Mouse (Mus musculus) neural tube, embryonic 12.5 days (tissue): Measurements from ENCODE around the gene Phyh. TPM values are rescaled to one million over a fixed set of nuclear protein-coding genes. Genes with fewer than 3 reads are reported as not detected.
"Not testable (repeated sequence)": the region's sequence is repeated elsewhere in the genome, so short reads cannot be mapped to it uniquely, and the experiment has no call there.

Source experiments
- ATAC-seq: fragments of 200-750 bp; cut with Nextera tagmentation; 2 replicates; pipeline ENCODE4 v1.8.0; 2017; ENCODE audit warnings: low read depth, mild to moderate bottlenecking, moderate TSS enrichment, moderate library complexity; ENCODE audit not compliant: low FRiP score
- H3K27ac ChIP-seq: fragments of 300-500 bp; sonication (generic); 2 replicates; pipeline ENCODE4 v1.5.1; 2016
- H3K27me3 ChIP-seq: fragments of 300-500 bp; sonication (generic); replicated peaks from 2 replicates; pipeline ENCODE4 v1.6.1; 2016; ENCODE audit warnings: mild to moderate bottlenecking
- H3K36me3 ChIP-seq: fragments of 300-500 bp; sonication (generic); 2 replicates; pipeline ENCODE4 v1.6.1; 2016; ENCODE audit warnings: mild to moderate bottlenecking
- H3K4me1 ChIP-seq: fragments of 300-500 bp; sonication (generic); 2 replicates; pipeline ENCODE4 v1.6.1; 2016
- H3K4me2 ChIP-seq: fragments of 300-500 bp; sonication (generic); replicated peaks from 2 replicates; pipeline ENCODE4 v1.6.1; 2016; ENCODE audit warnings: mild to moderate bottlenecking
- H3K4me3 ChIP-seq: fragments of 300-500 bp; sonication (generic); 2 replicates; pipeline ENCODE4 v1.5.1; 2016
- H3K9ac ChIP-seq: fragments of 300-500 bp; sonication (generic); 2 replicates; pipeline ENCODE4 v1.6.1; 2016; ENCODE audit warnings: mild to moderate bottlenecking
- H3K9me3 ChIP-seq: fragments of 300-500 bp; sonication (generic); 2 replicates; pipeline ENCODE4 v1.6.1; 2016; ENCODE audit warnings: mild to moderate bottlenecking
- WGBS: fragments of 180-500 bp; shearing (Covaris S2); methylation state at CpG from one replicate; pipeline ENCODE4 v1.1.7; 2016; 5-methylcytosine and 5-hydroxymethylcytosine counted together
- polyA plus RNA-seq: library from polyadenylated mRNA; unstranded; fragments of >200 nt; fragmentation: Nextera tagmentation; extraction: Ambion mirVana; gene quantifications from 2 replicates; pipeline ENCODE4 v1.2.1, GENCODE M21; 2016

The Phyh gene
- polyA plus RNA-seq, 1 experiment from 2014 or later: 41.6 TPM

DNA sequence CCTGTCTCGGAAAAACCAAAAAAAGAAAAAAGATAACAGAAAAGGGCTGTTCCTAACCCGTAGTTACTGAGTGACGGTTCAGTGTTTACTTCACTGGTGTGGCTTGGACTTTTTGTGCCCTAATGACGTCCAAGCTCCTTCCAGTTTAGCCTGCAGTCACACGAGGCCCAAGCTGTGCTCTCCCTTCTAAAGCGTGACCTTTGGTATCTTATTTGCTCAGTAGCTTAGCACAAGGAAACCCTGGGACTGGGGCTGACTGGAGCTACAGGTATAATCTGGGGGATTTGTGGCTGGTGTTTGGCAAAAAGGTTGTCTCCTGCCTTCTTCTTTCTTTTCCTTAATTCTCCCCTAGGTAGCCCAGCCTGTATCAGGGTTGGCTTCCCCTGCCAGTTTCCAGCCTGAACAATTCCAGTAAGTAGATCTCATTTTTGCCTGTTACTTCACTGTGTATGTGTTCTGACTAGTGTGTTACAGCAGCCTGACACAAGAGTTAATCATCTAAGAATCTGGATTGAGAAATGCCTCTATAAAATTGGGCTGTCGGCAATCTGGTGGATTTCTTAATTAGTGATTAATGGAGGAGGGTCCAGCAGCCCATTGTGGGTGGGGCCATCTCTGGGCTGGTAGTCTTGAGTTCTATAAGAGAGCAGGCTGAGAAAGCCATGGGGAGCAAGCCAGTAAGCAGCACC, 3.8 kb downstream of the Phyh start:
- 78% methylated on average over 7 of the region's 7 CpGs for WGBS
- H3K27me3 ChIP-seq: no peaks in the 10 kb centered on the region

GRCm38 (mm10) chr2:4927391-4927790, 8.6 kb downstream of the Phyh start:
- no peak overlapping the region for H3K9ac ChIP-seq
- 0 out of 2 replicates have a peak, but pooled peaks cover 7% of the 10 kb centered on the region for H3K36me3 ChIP-seq
- H3K4me3 ChIP-seq: no peak overlapping the region
- H3K27me3 ChIP-seq: no peaks in the 10 kb centered on the region
- 95% methylated on average over 3 of the region's 3 CpGs for WGBS
- no peak overlapping the region for H3K4me2 ChIP-seq
- H3K4me1 ChIP-seq: no peaks in the 10 kb centered on the region
- H3K27ac ChIP-seq: no peak overlapping the region
- H3K9me3 ChIP-seq: no peaks in the 10 kb centered on the region
- ATAC-seq: no peak

More for the DNA sequence above, 3.8 kb downstream of the Phyh start:
- H3K4me1 ChIP-seq: peaks cover 10% of the 10 kb centered on the region
- no peak for ATAC-seq
- no peaks in the 10 kb centered on the region for H3K36me3 ChIP-seq
- H3K4me3 ChIP-seq: no peak overlapping the region
- H3K4me2 ChIP-seq: no peak overlapping the region
- H3K9ac ChIP-seq: no peak overlapping the region
- no peak overlapping the region for H3K27ac ChIP-seq
- no peaks in the 10 kb centered on the region for H3K9me3 ChIP-seq

DNA sequence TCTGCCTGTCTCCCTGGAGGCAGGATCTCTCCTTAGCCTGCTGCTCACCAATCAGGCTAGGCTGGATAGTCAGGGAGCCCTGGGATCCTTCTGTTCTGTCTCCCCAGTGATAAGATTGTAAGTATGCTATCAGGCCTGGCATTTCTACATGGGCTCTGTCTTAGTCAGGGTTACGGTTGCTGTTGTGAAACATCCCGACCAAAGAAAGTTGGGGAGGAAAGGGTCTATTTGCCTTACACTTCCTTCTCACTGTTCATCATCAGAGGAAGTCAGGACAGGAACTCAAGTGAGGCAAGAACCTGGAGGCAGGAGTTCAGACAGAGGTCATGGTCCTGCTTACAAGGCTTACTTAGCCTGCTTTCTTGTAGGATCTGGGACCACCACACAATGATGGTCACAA, 10.4 kb downstream of the Phyh start:
- Histone ChIP-seq H3K9me3 (no peaks in the 10 kb centered on the region), H3K4me3 (no peak overlapping the region), H3K4me2 (no peak overlapping the region), H3K4me1 (no peaks in the 10 kb centered on the region), H3K27ac (no peak overlapping the region), H3K36me3 (0 out of 2 replicates have a peak, but pooled peaks cover 7% of the 10 kb centered on the region), H3K27me3 (no peaks in the 10 kb centered on the region), H3K9ac (no peak overlapping the region)
- ATAC-seq: no peak
- 85% methylated on average over 2 of the region's 2 CpGs for WGBS

GRCm38 (mm10) chr2:4934516-4934915, 15.7 kb downstream of the Phyh start:
- no peak overlapping the region for H3K4me2 ChIP-seq
- 94% methylated on average over 9 of the region's 9 CpGs for WGBS
- no peak for ATAC-seq
- no peak overlapping the region for H3K9ac ChIP-seq
- no peaks in the 10 kb centered on the region for H3K9me3 ChIP-seq
- no peak overlapping the region for H3K27ac ChIP-seq
- no peaks in the 10 kb centered on the region for H3K27me3 ChIP-seq
- peaks cover 10% of the 10 kb centered on the region; the same call in 1 of the 2 replicates for H3K36me3 ChIP-seq
- H3K4me1 ChIP-seq: no peaks in the 10 kb centered on the region
- H3K4me3 ChIP-seq: no peak overlapping the region

GRCm38 (mm10) chr2:4937931-4938330, 19.1 kb downstream of the Phyh start:
- no peaks in the 10 kb centered on the region for H3K27me3 ChIP-seq
- H3K4me2 ChIP-seq: no peak overlapping the region
- H3K9me3 ChIP-seq: no peaks in the 10 kb centered on the region
- ATAC-seq: no peak
- no peaks in the 10 kb centered on the region for H3K4me1 ChIP-seq
- H3K9ac ChIP-seq: no peak overlapping the region
- peaks cover 6% of the 10 kb centered on the region; the same call in 1 of the 2 replicates for H3K36me3 ChIP-seq
- no peak overlapping the region for H3K27ac ChIP-seq
- H3K4me3 ChIP-seq: no peak overlapping the region
- 91% methylated on average over 7 of the region's 7 CpGs for WGBS

DNA sequence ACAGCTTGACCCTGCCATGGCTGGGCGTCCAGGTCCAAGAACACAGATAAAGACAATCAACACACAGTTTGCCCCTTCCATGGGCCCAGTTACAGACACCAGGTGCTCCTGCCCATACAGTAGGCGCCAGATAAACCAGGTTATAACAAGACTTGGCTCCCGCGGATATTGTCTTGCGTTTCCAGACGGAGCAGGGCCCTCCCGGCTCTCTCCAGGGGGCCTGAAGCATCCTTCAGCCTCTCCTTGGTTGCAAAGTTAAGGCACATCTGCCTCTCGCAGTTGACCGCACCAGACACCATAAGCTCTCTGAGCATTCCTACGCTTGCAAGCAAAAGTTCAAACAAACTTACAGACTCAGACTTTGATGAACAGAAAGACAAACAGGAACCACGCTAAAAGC, 22.0 kb downstream of the Phyh start:
- Histone ChIP-seq H3K27me3 (no peaks in the 10 kb centered on the region), H3K9ac (no peak overlapping the region), H3K4me2 (no peak overlapping the region), H3K9me3 (peaks cover 4% of the 10 kb centered on the region; the same call in 1 of the 2 replicates), H3K36me3 (peaks cover 6% of the 10 kb centered on the region; the same call in 1 of the 2 replicates), H3K4me3 (no peak overlapping the region), H3K4me1 (no peaks in the 10 kb centered on the region), H3K27ac (no peak overlapping the region)
- no peak for ATAC-seq
- WGBS: 90% methylated on average over 11 of the region's 11 CpGs

- not testable (repeated sequence) for H3K9ac ChIP-seq, H3K9me3 ChIP-seq, H3K27ac ChIP-seq, H3K36me3 ChIP-seq, H3K4me1 ChIP-seq, ATAC-seq, H3K4me2 ChIP-seq, H3K27me3 ChIP-seq, H3K4me3 ChIP-seq
- WGBS: 94% methylated on average over 8 of the region's 8 CpGs
Observed at GRCm38 (mm10) chr2:4949691-4950090, 30.9 kb downstream of the Phyh start.

DNA sequence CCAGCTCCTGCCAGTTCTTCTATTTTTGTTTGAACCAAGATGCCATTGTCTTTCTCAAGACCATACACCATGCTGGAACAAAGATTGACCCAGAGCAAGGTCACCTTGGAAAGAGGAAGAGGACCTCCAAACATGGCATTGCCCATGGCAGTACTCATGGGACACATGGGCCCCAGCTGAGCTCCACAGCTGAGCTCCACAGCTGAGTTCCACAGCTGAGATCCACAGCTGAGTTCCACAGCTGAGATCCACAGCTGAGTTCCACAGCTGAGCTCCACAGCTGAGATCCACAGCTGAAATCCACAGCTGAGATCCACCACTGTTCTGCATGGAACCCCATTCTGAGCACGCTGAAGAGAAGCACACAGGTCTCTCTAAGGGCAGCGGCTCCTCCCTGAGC, 32.2 kb downstream of the Phyh start:
- H3K9ac ChIP-seq: no peak overlapping the region
- no peaks in the 10 kb centered on the region for H3K9me3 ChIP-seq
- no peak overlapping the region for H3K4me3 ChIP-seq
- WGBS: 95% methylated on average over 2 of the region's 2 CpGs
- H3K27ac ChIP-seq: no peak overlapping the region
- no peak for ATAC-seq
- H3K27me3 ChIP-seq: no peaks in the 10 kb centered on the region
- no peaks in the 10 kb centered on the region for H3K4me1 ChIP-seq
- H3K4me2 ChIP-seq: no peak overlapping the region
- H3K36me3 ChIP-seq: no peaks in the 10 kb centered on the region

DNA sequence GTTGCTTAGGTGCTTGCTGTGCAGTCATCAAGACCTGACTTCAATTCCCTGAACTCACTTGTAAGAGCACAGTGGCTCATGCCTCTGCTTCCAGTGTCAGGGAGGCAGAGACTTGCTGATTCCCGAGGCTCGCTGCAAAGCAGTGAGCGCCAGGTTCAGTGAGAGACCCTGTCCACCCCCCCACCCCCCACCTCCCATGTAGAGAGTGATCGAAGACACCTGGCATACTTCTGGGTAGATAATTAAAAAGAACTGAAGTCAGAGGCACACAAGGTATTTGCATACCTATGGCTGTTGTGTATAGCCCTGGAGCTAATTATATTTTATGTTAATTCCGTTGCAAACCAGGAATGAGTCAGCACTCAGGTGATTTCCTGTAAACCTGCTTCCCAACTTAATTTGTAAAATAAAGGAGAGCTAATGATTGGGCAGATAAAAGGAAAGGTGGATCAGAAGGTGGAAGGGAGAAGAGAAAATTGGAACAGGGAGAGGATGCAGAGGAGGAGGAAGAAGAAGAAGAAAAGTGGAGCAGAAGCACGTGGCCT, 35.5 kb downstream of the Phyh start:
- H3K4me3 ChIP-seq: no peak overlapping the region
- H3K4me2 ChIP-seq: no peak overlapping the region
- no peak overlapping the region for H3K9ac ChIP-seq
- no peaks in the 10 kb centered on the region for H3K27me3 ChIP-seq
- H3K4me1 ChIP-seq: no peaks in the 10 kb centered on the region
- ATAC-seq: no peak
- no peak overlapping the region for H3K27ac ChIP-seq
- WGBS: 90% methylated on average over 6 of the region's 6 CpGs
- no peaks in the 10 kb centered on the region for H3K9me3 ChIP-seq
- no peaks in the 10 kb centered on the region for H3K36me3 ChIP-seq

DNA sequence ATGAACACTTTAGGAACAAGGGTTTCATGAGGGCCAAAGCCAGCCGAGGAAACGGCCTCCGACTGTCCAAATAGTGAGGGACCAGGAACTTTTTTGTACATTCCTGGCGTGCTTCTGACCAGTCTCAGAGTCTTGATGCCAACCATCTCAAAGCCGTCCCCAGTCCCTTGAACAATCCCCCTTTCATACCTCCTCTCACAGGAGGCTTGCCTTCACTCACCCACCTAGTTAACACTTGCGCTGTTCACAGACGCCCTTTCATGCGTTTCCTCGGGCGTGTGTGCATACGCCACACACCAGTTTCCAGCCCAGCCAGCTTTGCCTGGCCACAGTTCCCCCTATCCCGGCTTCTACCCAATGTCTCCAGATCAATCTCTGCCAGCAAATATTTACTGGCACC, 39.2 kb downstream of the Phyh start:
- ATAC-seq: no peak
- H3K27me3 ChIP-seq: no peaks in the 10 kb centered on the region
- H3K4me1 ChIP-seq: no peaks in the 10 kb centered on the region
- no peaks in the 10 kb centered on the region for H3K36me3 ChIP-seq
- H3K4me3 ChIP-seq: no peak overlapping the region
- WGBS: 88% methylated on average over 12 of the region's 12 CpGs
- no peaks in the 10 kb centered on the region for H3K9me3 ChIP-seq
- no peak overlapping the region for H3K4me2 ChIP-seq
- no peak overlapping the region for H3K9ac ChIP-seq
- H3K27ac ChIP-seq: no peak overlapping the region

DNA sequence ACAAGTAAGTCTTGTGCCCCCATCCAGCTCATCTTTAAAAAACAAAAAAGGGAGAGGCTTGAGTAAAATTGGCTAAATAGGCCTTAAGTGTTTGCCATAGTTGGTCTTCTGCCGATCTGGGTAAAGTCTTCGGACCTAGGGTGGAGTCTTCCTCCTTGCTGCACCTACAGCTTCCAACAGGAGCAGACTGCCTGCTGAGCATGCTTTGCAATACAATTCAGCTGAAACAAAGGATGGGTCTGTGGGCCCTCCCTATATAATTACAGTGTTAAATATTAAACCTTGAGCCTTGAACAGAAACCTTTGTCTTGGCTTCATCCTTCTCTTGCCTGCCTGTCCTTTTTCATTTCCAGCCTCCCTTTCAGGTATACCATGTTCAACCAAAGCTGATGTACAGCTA, 49.0 kb downstream of the Phyh start:
- H3K4me3 ChIP-seq: no peak overlapping the region
- H3K4me2 ChIP-seq: no peak overlapping the region
- no peaks in the 10 kb centered on the region for H3K27me3 ChIP-seq
- no peak for ATAC-seq
- H3K4me1 ChIP-seq: no peaks in the 10 kb centered on the region
- H3K9me3 ChIP-seq: no peaks in the 10 kb centered on the region
- H3K27ac ChIP-seq: no peak overlapping the region
- H3K36me3 ChIP-seq: no peaks in the 10 kb centered on the region
- 93% methylated on average over 2 of the region's 2 CpGs for WGBS
- no peak overlapping the region for H3K9ac ChIP-seq

DNA sequence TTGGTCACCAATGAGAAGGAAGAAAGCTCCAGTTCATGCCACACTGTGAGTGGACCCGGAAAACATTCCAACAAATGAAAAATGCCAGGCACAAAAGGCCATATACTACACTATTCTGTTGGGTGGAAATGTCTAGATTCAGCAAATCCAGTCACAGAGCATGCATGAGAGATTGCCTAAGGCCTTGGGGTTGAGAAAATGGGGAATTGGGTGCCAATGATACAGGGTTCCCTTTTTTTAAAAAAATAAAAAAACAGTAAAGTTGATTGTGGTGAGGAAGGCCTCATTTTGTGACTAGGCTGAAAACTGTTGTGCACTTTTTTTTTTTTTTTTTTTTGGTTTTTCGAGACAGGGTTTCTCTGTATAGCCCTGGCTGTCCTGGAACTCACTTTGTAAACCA, 50.3 kb downstream of the Phyh start:
- ATAC-seq: no peak
- H3K9ac ChIP-seq: no peak overlapping the region
- H3K4me3 ChIP-seq: no peak overlapping the region
- no peak overlapping the region for H3K4me2 ChIP-seq
- H3K9me3 ChIP-seq: no peaks in the 10 kb centered on the region
- no peak overlapping the region for H3K27ac ChIP-seq
- H3K27me3 ChIP-seq: no peaks in the 10 kb centered on the region
- WGBS: 66% methylated on average over 2 of the region's 2 CpGs
- H3K36me3 ChIP-seq: no peaks in the 10 kb centered on the region
- H3K4me1 ChIP-seq: no peaks in the 10 kb centered on the region

DNA sequence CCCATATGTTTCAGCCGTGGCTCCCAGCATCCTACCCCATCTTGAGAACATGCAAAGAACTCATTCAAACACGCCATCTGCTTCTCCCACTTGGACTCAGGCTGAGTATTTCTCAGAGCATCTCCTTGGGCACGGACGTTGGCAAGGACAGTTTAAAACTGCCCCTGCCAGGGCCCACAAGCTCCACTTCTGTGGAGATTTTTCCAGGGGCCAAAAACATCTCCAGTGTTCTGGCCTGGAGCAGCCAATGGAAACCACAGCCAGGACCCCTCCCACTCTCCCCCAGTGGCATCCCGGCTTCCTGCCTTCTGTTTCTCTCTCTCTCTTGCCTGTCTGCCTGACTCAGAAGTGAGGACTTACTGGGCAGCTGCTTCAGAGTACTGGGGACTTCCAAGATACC, 57.0 kb downstream of the Phyh start, which contains the start of gene Ucma:
Gene Ucma (plus strand): TSS at position 316 of the 400 bp plus-strand sequence.
- H3K4me1 ChIP-seq: no peaks in the 10 kb centered on the region
- no peak within 1 kb of the TSS for H3K4me3 ChIP-seq
- no peaks in the 10 kb centered on the region for H3K36me3 ChIP-seq
- no peak for ATAC-seq
- WGBS: 75% methylated on average over 5 of the region's 5 CpGs
- H3K9me3 ChIP-seq: no peaks in the 10 kb centered on the region
- H3K27ac ChIP-seq: no peak within 1 kb of the TSS
- H3K27me3 ChIP-seq: no peaks in the 10 kb centered on the region
- H3K9ac ChIP-seq: no peak within 1 kb of the TSS
- no peak within 1 kb of the TSS for H3K4me2 ChIP-seq
